Mouse (Mus musculus): ENCODE data around the gene Gpsm2. TPM values are rescaled to one million over a fixed set of nuclear protein-coding genes. Genes with fewer than 3 reads are reported as not detected.

The Gpsm2 gene
- total and polyA plus RNA-seq, 3 experiments, result 9.7 to 11.2 (median 10.4) TPM

- H3K9me3 ChIP-seq (replicated peaks; ENCODE audit: low read length), result no peaks in the 10 kb centered on the region
- H3K27ac ChIP-seq (ENCODE audit: insufficient read depth, low read depth), result no peak overlapping the region
- in situ Hi-C loops (cut with MboI; ENCODE audit: low pct_ligation_motif_present, low pct_unique_long_range_greater_than_20kb, low sequenced_read_pairs), result no loop called here
- DNase-seq (ENCODE audit: extremely low read depth), result peak; percentile 24
- peaks cover 0 to 3% of the 10 kb centered on the region in 2 experiments for H3K36me3 ChIP-seq (replicated peaks in 1 of 2; ENCODE audit: control insufficient read depth in 1 of 2, insufficient read depth in 1 of 2, low read length in 1 of 2)
- H3K9ac ChIP-seq (ENCODE audit: insufficient read depth, low read depth), result no peak overlapping the region
- H3K4me3 ChIP-seq (replicated peaks in 1 of 3; ENCODE audit: low read depth in 2 of 3, low read length in 2 of 3, poor library complexity in 1 of 3), result no peak overlapping the region
- H3K4me1 ChIP-seq (ENCODE audit: control insufficient read depth in 1 of 2, insufficient read depth in 2 of 2), result peaks cover 0 to 2% of the 10 kb centered on the region in 2 experiments; a peak in 2 of 4 replicates
- H3K79me2 ChIP-seq (replicated peaks; ENCODE audit: control insufficient read depth, extremely low read depth, insufficient read depth, poor library complexity, severe bottlenecking), result no peaks in the 10 kb centered on the region
- TF ChIP-seq HCFC1 (IDR thresholded peaks at IDR 0.05; ENCODE audit: low read depth, low read length), result no peak
- no peak for TF ChIP-seq CHD1 (IDR thresholded peaks at IDR 0.05; ENCODE audit: low read depth, low read length)
- no peak for TF ChIP-seq UBTF (IDR thresholded peaks at IDR 0.05; ENCODE audit: low read depth, low read length)
- TF ChIP-seq ZKSCAN1 (IDR thresholded peaks at IDR 0.05; ENCODE audit: borderline replicate concordance, low read depth, low read length), result no peak
- no peak for TF ChIP-seq E2F4 (IDR thresholded peaks at IDR 0.05; ENCODE audit: insufficient replicate concordance, low read depth, low read length)
- peak; percentile 47; the same call in 1 of the 2 replicates for TF ChIP-seq MYC (IDR thresholded peaks at IDR 0.05; ENCODE audit: low read depth, low read length)
- TF ChIP-seq ETS1 (conservative IDR thresholded peaks at IDR 0.05; ENCODE audit: low read depth, low read length), result no peak
- TF ChIP-seq POLR2A (IDR thresholded peaks at IDR 0.05; ENCODE audit: low read depth, low read length), result no peak
- no peak for TF ChIP-seq EP300 (IDR thresholded peaks at IDR 0.05; ENCODE audit: low read length)
- no peak for TF ChIP-seq MAZ (IDR thresholded peaks at IDR 0.05; ENCODE audit: low read depth, low read length)
- no peak for TF ChIP-seq SIN3A (IDR thresholded peaks at IDR 0.05; ENCODE audit: low read length)
- no peak for TF ChIP-seq TCF12 (IDR thresholded peaks at IDR 0.05; ENCODE audit: low read depth, low read length)
- no peak for TF ChIP-seq ZMIZ1 (IDR thresholded peaks at IDR 0.05; ENCODE audit: low read depth, low read length)
- TF ChIP-seq NRF1 (IDR thresholded peaks at IDR 0.05; ENCODE audit: low read depth, low read length), result no peak
- TF ChIP-seq RCOR1 (conservative IDR thresholded peaks at IDR 0.05; ENCODE audit: low read depth, low read length), result no peak
- TF ChIP-seq MAFK (IDR thresholded peaks at IDR 0.05; ENCODE audit: insufficient replicate concordance, low read length), result no peak
- TF ChIP-seq TBP (conservative IDR thresholded peaks at IDR 0.05; ENCODE audit: low read depth, low read length), result no peak
- TF ChIP-seq ZC3H11A (IDR thresholded peaks at IDR 0.05; ENCODE audit: low read depth, low read length), result peak; percentile 11; the same call in 1 of the 2 replicates
- no peak for TF ChIP-seq JUN (IDR thresholded peaks at IDR 0.05; ENCODE audit: insufficient read depth, low read depth, low read length)
- peak; percentile 75 for TF ChIP-seq RAD21 (IDR thresholded peaks at IDR 0.05; ENCODE audit: low read depth, low read length)
- no peak for TF ChIP-seq KAT2A (IDR thresholded peaks at IDR 0.05; ENCODE audit: insufficient replicate concordance, low read length)
- no peak for TF ChIP-seq NELFE (IDR thresholded peaks at IDR 0.05; ENCODE audit: low read depth, low read length)
- TF ChIP-seq ZNF384 (IDR thresholded peaks at IDR 0.05; ENCODE audit: low read depth, low read length), result no peak
- no peak for TF ChIP-seq ELF1 (IDR thresholded peaks at IDR 0.05; ENCODE audit: low read depth, low read length)
- peak; percentile 70 for TF ChIP-seq SMC3 (IDR thresholded peaks at IDR 0.05; ENCODE audit: low read depth, low read length)
- no peak for TF ChIP-seq USF2 (conservative IDR thresholded peaks at IDR 0.05; ENCODE audit: low read depth, low read length)
- peak; percentile 11 to 74; a peak in 2 of 4 replicates for TF ChIP-seq CTCF (conservative IDR thresholded peaks at IDR 0.05 in 1 of 2, IDR thresholded peaks at IDR 0.05 in 1 of 2; ENCODE audit: low read depth in 2 of 2, low read length in 2 of 2)
- TF ChIP-seq GABPA (IDR thresholded peaks at IDR 0.05; ENCODE audit: insufficient replicate concordance, low read depth, low read length), result no peak
- no peak for TF ChIP-seq MEF2A (IDR thresholded peaks at IDR 0.05; ENCODE audit: borderline replicate concordance, low read depth, low read length)
- no peak for TF ChIP-seq MXI1 (IDR thresholded peaks at IDR 0.05; ENCODE audit: low read depth, low read length)
- peak; percentile 50; the same call in 1 of the 2 replicates for TF ChIP-seq MAX (IDR thresholded peaks at IDR 0.05; ENCODE audit: low read length)
- TF ChIP-seq POLR2AphosphoS2 (IDR thresholded peaks at IDR 0.05; ENCODE audit: low read depth, low read length), result no peak
- TF ChIP-seq USF1 (IDR thresholded peaks at IDR 0.05; ENCODE audit: low read depth, low read length), result no peak
- no peak for TF ChIP-seq JUND (conservative IDR thresholded peaks at IDR 0.05; ENCODE audit: low read depth, low read length)
- no peak for TF ChIP-seq CHD2 (IDR thresholded peaks at IDR 0.05; ENCODE audit: low read length)
- 0 out of 2 replicates have a peak, but pooled peaks have one; percentile 17 for TF ChIP-seq BHLHE40 (IDR thresholded peaks at IDR 0.05; ENCODE audit: low read depth, low read length)
- no peak for TF ChIP-seq IRF4 (IDR thresholded peaks at IDR 0.05; ENCODE audit: low read depth, low read length)
- TF ChIP-seq PAX5 (IDR thresholded peaks at IDR 0.05; ENCODE audit: low read length), result no peak
- dilution Hi-C loops (cut with MboI; ENCODE audit: extremely low pct_ligation_motif_present, extremely low pct_unique_long_range_greater_than_20kb, low sequenced_read_pairs), result no loop called here
- H3K27me3 ChIP-seq (replicated peaks), result no peaks in the 10 kb centered on the region
- no peak overlapping the region for H3K4me2 ChIP-seq (ENCODE audit: insufficient read depth, low read depth, poor library complexity, severe bottlenecking)
These were observed 82.7 kb downstream of the Gpsm2 start for GRCm38 (mm10) chr3:108639412-108639811.
